In the genomic region with DNA sequence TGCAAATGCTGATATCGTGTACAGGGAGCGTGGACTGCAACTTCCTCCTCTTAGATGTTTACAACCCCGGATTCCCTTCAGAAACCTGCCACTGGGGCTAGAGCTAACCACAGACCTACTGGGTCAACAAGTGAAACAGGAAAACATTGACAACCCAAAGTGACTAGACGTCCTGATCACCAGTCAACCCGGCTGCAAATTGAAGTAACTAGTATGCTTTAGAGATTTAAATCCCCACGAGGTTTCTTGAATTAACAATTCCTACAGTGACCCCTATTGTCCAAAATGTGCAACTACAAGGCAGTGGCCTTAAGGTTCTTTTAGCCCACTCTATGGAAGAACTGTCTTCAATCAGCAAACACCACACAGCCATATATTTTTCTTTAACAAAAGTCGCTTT, we compare ENCODE assay signal across 8 mouse cellular contexts. TPM values are rescaled to one million over a fixed set of nuclear protein-coding genes. Genes with fewer than 3 reads are reported as not detected.
A peak's percentile ranks its signal among the peaks of the same experiment; 100 is the strongest.
DNase-seq lines count a peak whose midpoint lies in the region; ATAC-seq and TF ChIP-seq lines count a peak whose summit lies in the region.

No protein-coding gene starts in this region.

- H3K4me3 ChIP-seq in G1E (ENCODE audit: low read depth, low read length), result no peak overlapping the region
- no peak overlapping the region for H3K4me3 ChIP-seq in heart, postnatal 0 days (ENCODE audit: low read depth, low read length)

- H3K9me3 ChIP-seq in G1E (replicated peaks), result no peaks in the 10 kb centered on the region
- H3K9me3 ChIP-seq in heart, postnatal 0 days (replicated peaks; ENCODE audit: control insufficient read depth, low read length), result no peaks in the 10 kb centered on the region

- peak overlapping the region; percentile 14; the same call in 1 of the 2 replicates for H3K4me2 ChIP-seq in heart, postnatal 0 days (ENCODE audit: low read depth, low read length)

- WGBS in heart, postnatal 0 days, result 15% methylated on average over 7 of the region's 7 CpGs

- no peak overlapping the region for H3K27ac ChIP-seq in heart, postnatal 0 days (ENCODE audit: low read depth)

- H3K36me3 ChIP-seq in G1E (replicated peaks), result no peaks in the 10 kb centered on the region
- H3K36me3 ChIP-seq in heart, postnatal 0 days (replicated peaks; ENCODE audit: control insufficient read depth, insufficient read depth, low read length), result no peaks in the 10 kb centered on the region

- no peak for TF ChIP-seq EP300 in heart, postnatal 0 days (IDR thresholded peaks at IDR 0.05; ENCODE audit: low read depth)

- ATAC-seq in G1E (ENCODE audit: extremely low read depth, insufficient number of reproducible peaks, low FRiP score, poor library complexity, severe bottlenecking), result no peak
- ATAC-seq in heart, postnatal 0 days (ENCODE audit: insufficient read depth, low read depth), result no peak

- peaks cover 26% of the 10 kb centered on the region for H3K27me3 ChIP-seq in G1E (ENCODE audit: insufficient read depth, low read length)
- no peaks in the 10 kb centered on the region for H3K27me3 ChIP-seq in heart, postnatal 0 days (ENCODE audit: control insufficient read depth, insufficient read depth, low read length)

- H3K4me1 ChIP-seq in G1E (ENCODE audit: insufficient read depth, low read depth, low read length), result peaks cover 19% of the 10 kb centered on the region
- H3K4me1 ChIP-seq in heart, postnatal 0 days (ENCODE audit: control insufficient read depth, insufficient read depth), result no peaks in the 10 kb centered on the region

- peak; percentile 52 for DNase-seq in kidney, adult 18-20 months
- DNase-seq in kidney, adult 11 months, result no peak
- DNase-seq in G1E (ENCODE audit: low spot score), result no peak
- peak; percentile 77 for DNase-seq in embryo, embryonic 9.5 days (ENCODE audit: extremely low spot score)
- DNase-seq in heart, postnatal 0 days (ENCODE audit: low spot score), result peak; percentile 74
- DNase-seq in layer of hippocampus, postnatal 25 days (ENCODE audit: extremely low spot score in 1 of 2, low spot score in 1 of 2), result peak; percentile 18 to 58
- peak; percentile 77 for DNase-seq in mesoderm, embryonic 11.5 days (ENCODE audit: low read depth, low spot score)
- peak; percentile 60 for DNase-seq in thymus, postnatal 4 days

- TF ChIP-seq CTCF in G1E (IDR thresholded peaks at IDR 0.05; ENCODE audit: low read depth, low read length), result peak; percentile 84
- TF ChIP-seq CTCF in heart, postnatal 0 days (IDR thresholded peaks at IDR 0.05; ENCODE audit: low read depth), result peak; percentile 76

- no peak overlapping the region for H3K9ac ChIP-seq in heart, postnatal 0 days (replicated peaks; ENCODE audit: low read depth, low read length)

RNA-seq across cellular contexts. Expression of gene Gstm4, which starts 16.7 kb away (rescaled TPM):
- total RNA-seq in G1E (2014; fragmentation: Nextera tagmentation) (not detected in 2 replicates), G1E (2017) (not detected in 2 replicates)
- polyA plus RNA-seq in G1E (2012), result not detected in 2 replicates
- 3.6 and 10.9 TPM in 2 replicates for total RNA-seq in heart, postnatal 0 days (2014; rRNA removed; ENCODE audit: low replicate concordance)
- 17.6 and 17.9 TPM in 2 replicates for polyA plus RNA-seq in heart, postnatal 0 days (2015; fragmentation: Nextera tagmentation; extraction: Ambion mirVana)
- 10 to 100 TPM; 12.0 to 12.1 TPM for total RNA-seq in layer of hippocampus, postnatal 25 days (2021)

RNA-seq across cellular contexts. Expression of gene Ampd2, which starts 25.0 kb away (rescaled TPM):
- total RNA-seq in G1E (2014; fragmentation: Nextera tagmentation) (169 and 188 TPM in 2 replicates), G1E (2017) (81.6 and 85.9 TPM in 2 replicates)
- 380 and 438 TPM in 2 replicates for polyA plus RNA-seq in G1E (2012)
- 17.3 and 77.9 TPM in 2 replicates for total RNA-seq in heart, postnatal 0 days (2014; rRNA removed; ENCODE audit: low replicate concordance)
- polyA plus RNA-seq in heart, postnatal 0 days (2015; fragmentation: Nextera tagmentation; extraction: Ambion mirVana), result 12.7 and 12.8 TPM in 2 replicates
- total RNA-seq in layer of hippocampus, postnatal 25 days (2021), result 10 to 100 TPM; 69.8 to 76.2 TPM

RNA-seq across cellular contexts. Expression of gene Gnat2, which starts 31.2 kb away (rescaled TPM):
- total RNA-seq in G1E (2014; fragmentation: Nextera tagmentation), result 9.0 and 10.2 TPM in 2 replicates
- 2.0 and 4.5 TPM in 2 replicates for total RNA-seq in G1E (2017)
- 0.85 and 2.4 TPM in 2 replicates for polyA plus RNA-seq in G1E (2012)
- 0.19 TPM in 1 of 2 replicates, not detected in the other for total RNA-seq in heart, postnatal 0 days (2014; rRNA removed; ENCODE audit: low replicate concordance)
- 0.45 and 1.1 TPM in 2 replicates for polyA plus RNA-seq in heart, postnatal 0 days (2015; fragmentation: Nextera tagmentation; extraction: Ambion mirVana)
- total RNA-seq in layer of hippocampus, postnatal 25 days (2021), result not detected

RNA-seq across cellular contexts. Expression of gene Gstm1, which starts 43.6 kb away (rescaled TPM):
- total RNA-seq in G1E (2014; fragmentation: Nextera tagmentation), result not detected in 2 replicates
- total RNA-seq in G1E (2017), result 0.12 TPM in 1 of 2 replicates, not detected in the other
- polyA plus RNA-seq in G1E (2012), result 0.53 and 0.63 TPM in 2 replicates
- 99.4 and 111 TPM in 2 replicates for total RNA-seq in heart, postnatal 0 days (2014; rRNA removed; ENCODE audit: low replicate concordance)
- 132 and 136 TPM in 2 replicates for polyA plus RNA-seq in heart, postnatal 0 days (2015; fragmentation: Nextera tagmentation; extraction: Ambion mirVana)
- total RNA-seq in layer of hippocampus, postnatal 25 days (2021), result 100 to 1,000 TPM; 299 to 321 TPM

Comparison
In these comparisons a context has a peak if more than half of its experiments do, and no peak if none do; other contexts are left out.
1. DNase-seq: peak in kidney, adult 18-20 months (single experiment), embryo, embryonic 9.5 days (single experiment), heart, postnatal 0 days (single experiment), layer of hippocampus, postnatal 25 days (2 of 2), mesoderm, embryonic 11.5 days (single experiment) and thymus, postnatal 4 days (single experiment); none in kidney, adult 11 months (single experiment) and G1E (single experiment).